Mouse (Mus musculus) urinary bladder, postnatal 25 days (tissue): Measurements from ENCODE around the gene Tsen15.

Source experiments
- DNase-seq: peaks from one replicate; pipeline ENCODE4 v3.0.0; 2022; ENCODE audit warnings: low spot score

The Tsen15 gene

DNA sequence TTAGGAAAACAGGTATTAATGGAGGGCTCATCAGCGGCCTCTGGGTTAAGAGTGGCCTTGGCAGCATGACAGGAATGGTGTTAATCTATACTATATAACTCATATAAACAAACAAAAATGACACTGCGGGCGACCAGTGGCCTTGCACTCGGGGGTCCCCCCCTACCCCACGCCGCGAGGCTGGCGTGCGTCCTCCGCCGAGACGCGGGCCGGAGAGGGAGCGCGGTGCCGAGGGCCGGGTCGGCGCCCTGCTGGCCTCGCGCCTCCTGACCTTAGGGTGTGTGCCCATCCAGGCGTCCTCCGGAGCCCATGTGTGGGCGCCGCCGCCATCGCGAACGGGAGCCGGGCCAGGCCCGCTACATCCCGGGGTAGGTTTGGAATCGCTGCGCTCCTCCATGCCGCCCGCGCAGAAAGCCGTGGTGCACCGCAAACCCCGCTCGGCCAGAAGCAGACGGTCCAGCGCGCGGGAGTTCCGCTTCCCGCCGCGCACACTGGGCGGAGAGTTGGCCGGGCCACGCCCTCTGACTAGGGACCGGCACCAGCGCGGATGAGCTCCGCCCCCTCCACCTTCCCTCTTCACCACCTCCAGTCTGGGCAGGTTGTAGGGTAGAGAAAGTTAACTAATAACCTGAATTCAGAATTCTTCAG, at the start of gene Tsen15:
Tsen15 (minus strand) TSS at position 501 of the 648 bp plus-strand sequence.
- peak; percentile 86 for DNase-seq

DNA sequence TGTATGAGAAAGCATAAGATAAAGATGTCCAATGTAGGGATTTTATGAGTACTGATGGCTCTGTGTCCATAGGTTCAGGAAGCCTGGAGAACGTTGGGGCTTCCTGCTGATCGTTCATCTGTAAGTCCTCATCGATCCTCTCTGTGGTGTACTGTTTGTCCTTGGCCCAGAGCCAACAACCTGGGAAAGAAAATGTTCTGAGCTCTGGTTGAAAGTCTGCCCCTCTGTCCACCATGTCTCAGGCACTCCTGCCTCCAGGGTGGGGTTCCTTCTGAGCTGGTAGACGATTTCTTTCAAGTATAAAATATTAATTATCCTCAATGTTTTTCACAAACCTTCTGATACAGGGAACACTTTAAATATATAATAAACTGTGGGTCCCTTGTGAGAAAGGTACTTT, 47.7 kb upstream of the Tsen15 start:
- DNase-seq: no peak

- no peak for DNase-seq
Observed at GRCm38 (mm10) chr1:152429805-152430204, 43.3 kb upstream of the Tsen15 start.

- no peak for DNase-seq
Observed at GRCm38 (mm10) chr1:152427912-152428581, 41.6 kb upstream of the Tsen15 start.

- DNase-seq: no peak
Observed at GRCm38 (mm10) chr1:152423052-152423451, 36.6 kb upstream of the Tsen15 start.

- no peak for DNase-seq
Observed at GRCm38 (mm10) chr1:152422295-152422694, 35.8 kb upstream of the Tsen15 start.

GRCm38 (mm10) chr1:152417602-152418001, 31.1 kb upstream of the Tsen15 start:
- no peak for DNase-seq

DNA sequence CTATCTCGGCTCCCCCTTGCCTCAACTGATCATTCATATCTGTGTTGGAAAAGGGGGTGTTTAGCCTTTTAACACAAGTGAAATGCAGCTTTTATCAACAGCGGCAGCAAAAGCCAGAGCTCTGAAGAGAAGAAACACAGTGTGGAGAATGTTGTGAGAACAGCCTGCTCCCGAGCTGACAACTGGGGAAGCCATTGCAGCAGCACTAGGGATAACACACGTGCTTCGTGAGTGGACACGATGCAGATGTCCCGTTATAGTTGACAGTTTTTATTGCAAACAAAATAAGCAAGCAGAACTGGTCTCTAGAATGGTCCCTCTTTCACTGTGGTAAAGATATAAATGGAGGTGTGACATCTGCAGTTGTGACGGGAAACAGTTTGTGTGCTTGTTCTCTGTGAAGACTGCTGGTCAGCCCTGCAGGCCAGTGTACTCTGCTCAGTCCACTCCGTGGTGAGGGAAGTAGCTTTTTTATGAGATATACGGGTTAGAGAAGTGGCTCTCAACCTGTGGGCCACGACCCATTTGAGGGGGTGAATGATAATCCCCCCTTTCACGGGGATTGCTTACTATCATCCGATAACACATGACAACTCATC, 29.9 kb upstream of the Tsen15 start:
- DNase-seq: no peak

DNA sequence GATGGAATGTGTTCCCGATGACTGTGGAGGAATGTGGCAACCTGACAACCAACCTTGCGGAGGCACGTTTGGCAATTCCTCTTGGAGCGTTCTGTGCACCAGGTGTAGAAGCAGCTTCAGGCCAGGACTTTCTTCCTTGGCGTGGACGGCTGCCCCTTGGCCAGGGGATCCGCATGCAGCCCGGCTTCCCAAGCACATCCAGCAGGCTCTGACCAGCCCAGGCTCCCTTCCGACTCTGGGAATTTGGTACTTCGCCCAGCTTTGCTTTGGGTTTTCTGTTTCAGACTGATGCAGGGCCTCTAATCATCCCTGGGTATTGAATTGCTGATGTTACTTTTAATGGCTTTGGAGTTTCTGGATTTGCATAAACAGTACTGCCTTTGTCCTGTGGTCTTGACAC, 28.0 kb upstream of the Tsen15 start:
- DNase-seq: no peak

GRCm38 (mm10) chr1:152413961-152414360, 27.5 kb upstream of the Tsen15 start:
- no peak for DNase-seq

DNA sequence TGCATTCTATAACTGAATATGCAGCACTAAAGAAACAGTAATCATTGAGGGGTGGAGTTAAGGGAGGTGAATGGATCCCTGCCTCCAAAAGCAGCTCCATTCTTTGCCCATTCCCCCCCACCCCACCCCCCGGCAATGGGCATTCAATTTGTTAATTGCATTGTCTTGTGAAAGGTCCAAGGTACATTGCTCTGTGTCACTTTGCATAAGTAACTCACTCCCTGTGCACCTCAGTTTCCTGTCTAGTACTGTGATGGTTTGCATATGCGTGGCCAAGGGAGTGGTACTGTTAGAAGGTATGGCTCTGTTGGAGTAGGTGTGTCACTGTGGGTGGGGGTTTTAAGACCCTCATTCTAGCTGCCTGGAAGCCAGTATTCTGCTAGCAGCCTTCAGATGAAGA, 26.6 kb upstream of the Tsen15 start:
- DNase-seq: no peak

GRCm38 (mm10) chr1:152410657-152411056, 24.2 kb upstream of the Tsen15 start:
- DNase-seq: no peak

DNA sequence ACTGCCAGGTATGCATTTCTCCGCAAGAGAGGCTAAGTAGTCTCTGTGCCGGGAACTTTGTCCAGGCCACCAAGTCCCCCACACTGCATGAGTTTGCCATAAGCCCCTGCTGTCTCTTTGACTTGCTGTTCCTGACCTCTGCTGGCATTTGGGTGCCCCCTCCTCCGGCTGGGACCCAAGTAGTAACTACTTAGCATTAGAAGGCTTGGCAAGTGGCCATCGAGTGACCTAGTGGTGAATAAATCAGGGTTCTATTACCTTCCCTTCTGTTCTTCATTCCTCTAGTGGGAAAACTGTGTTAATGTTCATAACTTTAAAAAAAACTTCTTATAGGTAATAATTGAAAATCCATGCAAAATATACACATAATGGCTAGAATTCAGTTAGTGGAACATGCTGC, 22.9 kb upstream of the Tsen15 start:
- no peak for DNase-seq

DNA sequence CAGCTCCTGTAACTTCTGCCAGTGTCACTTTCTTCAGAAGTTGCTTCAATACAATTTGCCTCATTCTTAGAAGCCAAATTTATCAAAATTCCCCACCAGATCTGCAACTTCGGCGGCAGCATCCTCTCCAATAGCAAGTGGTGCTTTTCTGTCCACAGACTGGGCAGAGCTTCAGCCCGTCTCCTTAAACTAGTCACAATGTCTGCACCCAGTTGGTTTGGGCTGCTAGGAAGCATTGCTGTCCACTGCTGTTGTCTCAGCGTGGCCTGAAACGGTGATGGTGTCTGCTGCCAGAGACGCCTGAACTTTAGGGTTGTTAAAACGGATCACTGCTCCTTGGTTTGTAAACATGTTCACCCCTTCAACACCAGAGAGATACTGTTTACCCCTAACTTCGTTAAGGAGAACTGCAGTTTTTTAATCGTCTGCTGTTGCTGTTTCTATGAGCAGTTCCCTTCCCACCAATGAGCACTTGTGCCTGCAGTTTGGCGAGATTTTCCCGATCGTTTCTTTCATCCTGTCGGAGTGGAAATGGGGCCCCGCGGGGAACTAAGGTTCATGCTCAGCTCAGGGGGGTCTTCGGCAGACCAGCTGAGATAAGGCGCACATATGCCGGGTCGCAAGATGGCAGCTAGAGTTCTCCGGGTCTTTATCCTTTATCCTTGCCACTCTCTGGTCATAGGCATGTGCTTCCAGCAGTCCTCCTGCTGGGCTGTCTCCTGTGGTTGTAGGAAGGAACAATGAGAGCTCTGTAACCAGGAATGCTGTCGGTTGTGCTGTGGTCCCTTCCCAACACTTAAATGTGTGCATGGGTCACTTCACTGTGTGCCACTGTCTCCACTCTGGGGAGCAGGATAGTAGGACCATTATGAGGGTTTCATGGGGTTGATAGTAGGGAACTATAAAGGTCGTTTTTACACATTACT, 20.8 kb upstream of the Tsen15 start:
- DNase-seq: no peak

DNA sequence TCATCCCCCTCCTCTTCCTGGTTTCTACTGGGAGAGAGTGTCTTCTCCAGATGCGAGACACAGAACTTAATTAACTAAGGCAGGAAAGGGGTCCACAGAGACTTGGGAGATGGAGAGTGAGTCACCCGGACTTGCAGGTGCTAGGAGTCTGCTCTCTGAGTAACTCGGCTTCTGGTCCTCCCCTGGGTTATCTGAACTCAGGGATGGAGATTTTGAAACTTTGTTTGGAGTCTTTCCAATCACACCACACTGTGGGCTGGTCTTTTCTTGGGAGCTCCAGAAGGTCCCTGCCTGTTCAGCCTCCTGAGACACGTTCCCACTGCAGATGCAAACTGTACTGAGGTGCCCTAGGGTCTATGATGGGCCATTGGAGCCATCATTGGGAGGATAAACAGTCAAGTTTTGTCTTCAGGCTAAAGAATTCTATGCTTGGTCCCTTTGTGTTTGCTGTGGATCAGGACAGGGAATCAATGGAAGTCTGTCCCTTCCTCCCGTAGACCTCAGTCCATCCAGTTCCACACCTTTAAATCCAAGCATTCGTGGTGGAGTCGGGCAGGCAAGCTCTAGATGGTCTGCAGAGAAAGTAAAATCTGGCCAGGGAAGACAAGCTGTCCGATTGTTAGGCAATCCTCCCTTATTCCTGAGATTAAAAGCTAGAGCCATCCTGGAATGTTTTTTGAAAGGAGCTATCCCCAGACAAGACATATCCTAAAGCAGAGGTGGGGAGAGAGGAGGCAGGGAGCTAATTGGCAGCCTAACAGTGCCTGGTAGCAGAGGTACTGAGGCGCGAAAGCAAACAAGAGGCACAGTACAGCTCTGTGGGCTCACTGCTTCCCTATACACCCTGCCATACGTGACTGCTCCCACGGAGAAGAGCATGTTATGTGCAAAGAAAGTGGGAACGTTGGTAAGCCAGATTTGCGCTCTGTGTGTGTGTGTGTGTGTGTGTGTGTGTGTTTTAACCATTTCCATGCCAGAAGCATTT, 14.4 kb upstream of the Tsen15 start:
- no peak for DNase-seq

DNA sequence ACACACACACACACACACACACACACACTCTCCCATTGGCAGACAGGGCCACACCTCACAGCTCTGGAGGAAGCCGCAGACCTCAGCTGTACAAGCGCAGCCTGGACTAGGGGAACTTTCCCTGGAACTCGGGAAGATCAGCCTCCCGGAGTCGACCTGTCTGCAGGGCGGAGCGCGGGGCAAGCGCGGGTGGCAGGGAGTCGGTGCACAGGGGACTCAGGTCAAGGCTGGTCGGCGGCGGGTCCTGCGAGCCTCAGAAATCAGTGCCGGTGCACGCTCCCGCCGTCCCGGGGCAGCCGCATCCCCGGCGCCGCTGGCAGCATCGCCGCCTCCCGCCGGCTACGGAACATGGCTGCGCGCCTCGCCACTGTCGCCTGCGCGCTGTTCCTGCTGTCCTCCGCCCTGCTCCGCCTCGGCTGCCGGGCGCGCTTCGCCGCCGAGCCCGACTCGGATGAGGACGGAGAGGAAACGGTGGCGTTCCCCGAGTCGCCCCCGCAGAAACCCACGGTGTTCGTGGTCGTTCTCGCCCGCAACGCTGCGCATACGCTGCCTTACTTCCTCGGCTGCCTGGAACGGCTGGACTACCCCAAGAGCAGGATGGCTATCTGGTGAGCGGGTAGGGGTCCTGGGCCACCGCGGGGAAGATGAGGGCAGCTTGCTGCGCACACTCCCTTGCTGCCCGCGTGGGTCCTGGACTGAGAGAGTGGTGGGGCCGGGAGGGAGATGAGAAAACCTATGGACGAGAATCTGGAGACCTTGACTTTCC, 13.5 kb upstream of the Tsen15 start, which contains the start of gene Colgalt2:
Colgalt2 (plus strand) TSS at position 41 of the 766 bp plus-strand sequence.
- peak; percentile 12 for DNase-seq

GRCm38 (mm10) chr1:152398708-152399107, 12.2 kb upstream of the Tsen15 start:
- no peak for DNase-seq

- DNase-seq: no peak
Observed at GRCm38 (mm10) chr1:152394956-152395515, 8.5 kb upstream of the Tsen15 start.

- no peak for DNase-seq
Observed at GRCm38 (mm10) chr1:152394137-152394536, 7.6 kb upstream of the Tsen15 start.

GRCm38 (mm10) chr1:152389271-152389670, 2.8 kb upstream of the Tsen15 start:
- no peak for DNase-seq
